Mouse (Mus musculus): ENCODE measurements around the gene Dnaja2. TPM values are rescaled to one million over a fixed set of nuclear protein-coding genes. Genes with fewer than 3 reads are reported as not detected.

Dnaja2 gene
- polyA plus RNA-seq (2012) = 133 and 141 TPM in 2 replicates

GRCm38 (mm10) chr8:85555181-85556145, at the start of gene Dnaja2:
TSS of gene Dnaja2 (minus strand) at chr8:85555344.

DNA sequence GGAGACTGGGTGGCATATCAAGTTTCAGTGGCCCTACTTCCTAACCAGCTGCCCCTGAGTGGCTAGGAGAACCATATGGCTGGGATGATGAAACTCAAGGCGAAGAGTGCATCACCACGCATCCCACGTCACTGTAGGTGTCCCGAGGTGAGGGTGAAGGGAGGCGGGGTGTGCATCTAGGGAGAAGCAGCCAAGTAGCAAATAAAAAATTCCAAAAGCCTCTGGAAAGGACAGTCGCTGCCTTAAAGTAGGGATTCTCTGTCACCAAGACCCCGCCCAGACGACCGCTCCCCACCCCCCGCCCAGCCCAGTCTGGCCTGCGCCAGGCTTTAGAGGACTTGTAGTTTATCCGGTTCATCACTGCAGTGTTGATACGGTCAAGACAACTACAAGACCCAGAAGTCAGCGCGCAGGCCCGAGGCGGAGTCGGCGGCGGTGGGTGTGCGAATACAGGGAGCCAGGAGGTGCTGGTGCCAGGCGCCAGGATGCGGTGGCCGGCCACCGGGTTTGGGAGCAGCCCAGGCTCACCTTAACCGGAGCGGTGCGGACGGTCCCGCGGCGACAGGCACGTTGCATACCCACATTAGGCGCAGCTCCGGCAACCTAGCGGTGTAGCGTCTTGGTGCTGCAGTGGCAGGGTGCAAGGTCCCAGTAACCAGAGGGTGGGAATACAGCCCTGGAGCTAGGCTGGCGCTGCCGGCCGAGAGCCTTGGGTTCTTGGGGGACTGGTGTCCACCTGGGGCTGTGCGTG, 62.8 kb downstream of the Dnaja2 start, which contains the start of gene Gpt2:
Gene Gpt2, plus strand, starts transcription at position 452 of the 751 bp plus-strand sequence.

Other genes with a start within 250 kb of the Dnaja2 start
- 5.5 and 7.3 TPM in 2 replicates for gene Mylk3, start 169.0 kb downstream of the Dnaja2 start, polyA plus RNA-seq (2012)
- 74.2 and 81.1 TPM in 2 replicates for gene 4921524J17Rik, start 122.5 kb downstream of the Dnaja2 start, polyA plus RNA-seq (2012)
- 1.7 and 2.0 TPM in 2 replicates for gene Gpt2, start 62.8 kb downstream of the Dnaja2 start, polyA plus RNA-seq (2012)
- 1.0 and 1.3 TPM in 2 replicates for gene Neto2, start 145.6 kb upstream of the Dnaja2 start, polyA plus RNA-seq (2012)

Measured in megakaryocyte-erythroid progenitor cell, adult 5 weeks (primary cell).